Mouse (Mus musculus): ENCODE data around the gene Prmt7. TPM values are rescaled to one million over a fixed set of nuclear protein-coding genes. Genes with fewer than 3 reads are reported as not detected.

Gene Prmt7
- total and polyA plus RNA-seq, 2 experiments from 2014 or later, result 51.9 to 60.0 TPM

GRCm38 (mm10) chr8:106260894-106261293, 50.2 kb downstream of the Prmt7 start:
- Histone ChIP-seq H3K9me3 (ENCODE audit: low read length) (no peaks in the 10 kb centered on the region), H3K27ac (ENCODE audit: low read depth, low read length) (no peak overlapping the region), H3K4me1 (ENCODE audit: insufficient read depth, low read length) (no peaks in the 10 kb centered on the region), H3K9ac (replicated peaks; ENCODE audit: low read length, poor library complexity, severe bottlenecking) (no peak overlapping the region), H3K4me3 (ENCODE audit: low read depth, low read length) (no peak overlapping the region), H3K27me3 (ENCODE audit: insufficient read depth, low read length) (no peaks in the 10 kb centered on the region), H3K36me3 (ENCODE audit: insufficient read depth, low read length) (peaks cover 58% of the 10 kb centered on the region), H3K4me2 (ENCODE audit: low read depth, low read length, poor library complexity, severe bottlenecking) (no peak overlapping the region)
- WGBS, result 66% methylated on average over 4 of the region's 4 CpGs
- TF ChIP-seq CTCF (IDR thresholded peaks at IDR 0.05), result no peak
- DNase-seq (ENCODE audit: low spot score), result no peak
- no peak for ATAC-seq (ENCODE audit: low FRiP score)

DNA sequence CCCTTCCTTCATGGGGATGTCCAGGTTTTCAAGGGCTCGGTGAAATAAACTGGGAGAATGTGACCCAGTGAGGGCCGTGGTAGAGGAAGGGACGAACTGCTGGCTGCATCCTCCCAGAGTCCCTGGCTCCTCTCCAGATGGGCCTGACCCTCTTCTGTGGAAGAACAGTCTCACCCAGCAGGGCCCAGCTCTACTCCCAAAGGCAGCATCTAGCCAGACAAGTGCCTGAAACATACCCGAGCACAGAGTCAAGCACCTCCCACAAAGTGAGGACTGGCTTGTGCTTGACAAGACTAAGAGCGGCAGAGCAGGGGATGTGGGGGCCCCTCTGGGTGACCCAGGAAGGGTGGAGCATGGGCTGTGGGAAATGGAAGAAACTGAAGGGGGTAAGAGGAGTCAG, 51.6 kb downstream of the Prmt7 start:
- Histone ChIP-seq H3K9ac (replicated peaks; ENCODE audit: low read length, poor library complexity, severe bottlenecking) (no peak overlapping the region), H3K27ac (ENCODE audit: low read depth, low read length) (no peak overlapping the region), H3K36me3 (ENCODE audit: insufficient read depth, low read length) (peaks cover 46% of the 10 kb centered on the region), H3K9me3 (ENCODE audit: low read length) (no peaks in the 10 kb centered on the region), H3K4me2 (ENCODE audit: low read depth, low read length, poor library complexity, severe bottlenecking) (no peak overlapping the region), H3K4me1 (ENCODE audit: insufficient read depth, low read length) (no peaks in the 10 kb centered on the region), H3K27me3 (ENCODE audit: insufficient read depth, low read length) (no peaks in the 10 kb centered on the region), H3K4me3 (ENCODE audit: low read depth, low read length) (no peak overlapping the region)
- TF ChIP-seq CTCF (IDR thresholded peaks at IDR 0.05), result no peak
- 62% methylated on average over 5 of the region's 5 CpGs for WGBS
- ATAC-seq (ENCODE audit: low FRiP score) (no peak), DNase-seq (ENCODE audit: low spot score) (peak; percentile 39)

DNA sequence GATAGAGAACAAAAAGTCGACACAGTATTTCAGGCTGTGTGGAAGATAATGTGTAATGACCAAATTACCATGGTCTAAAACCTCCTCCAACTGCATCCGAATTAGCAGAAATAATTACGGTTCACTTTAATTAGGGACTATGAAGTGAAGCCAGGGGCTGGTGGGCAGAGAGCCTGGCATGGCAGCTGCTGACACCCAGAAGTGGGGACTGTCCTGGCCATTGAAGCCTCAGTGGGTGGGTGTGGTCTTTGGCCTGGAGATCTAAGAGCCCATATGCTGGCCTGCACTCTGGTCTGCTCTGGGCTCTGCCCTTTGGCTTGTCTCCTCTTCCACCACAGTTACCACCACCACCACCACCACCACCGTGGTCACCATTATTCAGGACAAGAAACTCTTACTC, 53.2 kb downstream of the Prmt7 start:
- Histone ChIP-seq H3K27me3 (ENCODE audit: insufficient read depth, low read length) (no peaks in the 10 kb centered on the region), H3K4me1 (ENCODE audit: insufficient read depth, low read length) (no peaks in the 10 kb centered on the region), H3K4me2 (ENCODE audit: low read depth, low read length, poor library complexity, severe bottlenecking) (no peak overlapping the region), H3K9me3 (ENCODE audit: low read length) (no peaks in the 10 kb centered on the region), H3K9ac (replicated peaks; ENCODE audit: low read length, poor library complexity, severe bottlenecking) (no peak overlapping the region), H3K4me3 (ENCODE audit: low read depth, low read length) (no peak overlapping the region), H3K27ac (ENCODE audit: low read depth, low read length) (no peak overlapping the region), H3K36me3 (ENCODE audit: insufficient read depth, low read length) (peaks cover 42% of the 10 kb centered on the region)
- TF ChIP-seq CTCF (IDR thresholded peaks at IDR 0.05), result no peak
- ATAC-seq (ENCODE audit: low FRiP score) (no peak), DNase-seq (ENCODE audit: low spot score) (no peak)
- 67% methylated on average over 4 of the region's 4 CpGs for WGBS

GRCm38 (mm10) chr8:106265398-106265797, 54.7 kb downstream of the Prmt7 start:
- Histone ChIP-seq H3K27me3 (ENCODE audit: insufficient read depth, low read length) (no peaks in the 10 kb centered on the region), H3K36me3 (ENCODE audit: insufficient read depth, low read length) (peaks cover 35% of the 10 kb centered on the region), H3K9ac (replicated peaks; ENCODE audit: low read length, poor library complexity, severe bottlenecking) (no peak overlapping the region), H3K4me3 (ENCODE audit: low read depth, low read length) (no peak overlapping the region), H3K9me3 (ENCODE audit: low read length) (no peaks in the 10 kb centered on the region), H3K4me1 (ENCODE audit: insufficient read depth, low read length) (peaks cover 13% of the 10 kb centered on the region), H3K4me2 (ENCODE audit: low read depth, low read length, poor library complexity, severe bottlenecking) (no peak overlapping the region), H3K27ac (ENCODE audit: low read depth, low read length) (no peak overlapping the region)
- ATAC-seq (ENCODE audit: low FRiP score) (no peak), DNase-seq (ENCODE audit: low spot score) (no peak)
- 86% methylated on average over 17 of the region's 17 CpGs for WGBS
- no peak for TF ChIP-seq CTCF (IDR thresholded peaks at IDR 0.05)

DNA sequence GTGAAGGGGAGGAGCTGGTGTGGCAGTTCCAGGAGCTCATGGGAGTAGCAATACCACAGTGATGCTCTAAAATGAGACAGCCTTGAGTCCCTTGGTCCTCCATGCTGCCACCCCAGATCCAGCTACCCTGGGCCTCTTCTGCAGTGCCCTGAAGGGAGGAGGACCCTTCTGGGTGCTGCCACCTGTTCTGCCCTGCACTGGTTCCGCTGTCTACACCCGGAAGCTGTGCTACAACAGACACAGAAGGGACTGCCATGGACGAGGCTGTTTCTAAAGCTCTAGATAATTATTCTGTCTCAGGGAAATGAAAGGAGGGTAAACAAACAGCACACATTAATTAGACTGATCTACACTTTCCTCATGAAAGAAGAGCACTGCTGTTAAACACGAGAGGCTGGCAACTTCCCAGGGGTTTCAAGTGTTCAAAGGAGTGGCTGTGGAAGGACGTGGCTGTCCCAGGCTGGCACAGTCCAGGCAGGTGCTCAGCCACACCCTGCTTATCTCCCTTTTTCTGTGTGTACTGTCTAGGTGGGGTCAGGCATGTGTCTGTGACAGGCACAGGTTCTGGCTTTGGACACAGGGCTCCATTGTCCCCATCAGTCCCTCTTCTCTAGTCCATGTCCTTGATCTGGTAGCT, 58.1 kb downstream of the Prmt7 start:
- H3K4me2 ChIP-seq (ENCODE audit: low read depth, low read length, poor library complexity, severe bottlenecking), result no peak overlapping the region
- peaks cover 22% of the 10 kb centered on the region for H3K36me3 ChIP-seq (ENCODE audit: insufficient read depth, low read length)
- 57% methylated on average over 5 of the region's 5 CpGs for WGBS
- no peak for TF ChIP-seq CTCF (IDR thresholded peaks at IDR 0.05)
- ATAC-seq (ENCODE audit: low FRiP score), result no peak
- no peaks in the 10 kb centered on the region for H3K27me3 ChIP-seq (ENCODE audit: insufficient read depth, low read length)
- H3K9me3 ChIP-seq (ENCODE audit: low read length), result no peaks in the 10 kb centered on the region
- H3K4me1 ChIP-seq (ENCODE audit: insufficient read depth, low read length), result peaks cover 31% of the 10 kb centered on the region
- H3K27ac ChIP-seq (ENCODE audit: low read depth, low read length), result no peak overlapping the region
- H3K4me3 ChIP-seq (ENCODE audit: low read depth, low read length), result no peak overlapping the region
- no peak for DNase-seq (ENCODE audit: low spot score)
- H3K9ac ChIP-seq (replicated peaks; ENCODE audit: low read length, poor library complexity, severe bottlenecking), result no peak overlapping the region

DNA sequence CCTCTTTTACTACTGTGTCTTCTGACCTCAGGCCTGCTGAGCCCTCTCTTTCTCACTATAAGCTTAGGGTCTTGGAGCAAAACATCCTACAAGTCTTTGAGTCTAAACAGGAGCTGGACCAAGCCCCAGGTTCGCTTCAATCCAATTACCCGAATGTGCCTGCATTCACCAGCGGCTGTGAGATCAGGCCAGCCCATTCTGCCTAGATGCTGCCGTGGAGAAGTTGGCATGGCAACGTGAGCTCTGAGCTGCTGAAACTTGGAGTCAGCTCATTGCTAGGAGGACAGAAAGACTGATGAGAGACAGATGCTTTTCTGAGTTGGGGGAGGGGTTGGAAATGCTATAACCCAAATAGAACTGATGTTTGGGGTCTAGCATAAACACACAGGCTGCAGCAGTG, 60.1 kb downstream of the Prmt7 start:
- no peak for TF ChIP-seq CTCF (IDR thresholded peaks at IDR 0.05)
- Histone ChIP-seq H3K4me1 (ENCODE audit: insufficient read depth, low read length) (peaks cover 31% of the 10 kb centered on the region), H3K4me2 (ENCODE audit: low read depth, low read length, poor library complexity, severe bottlenecking) (0 out of 2 replicates have a peak overlapping the region, but pooled peaks have one; percentile 12), H3K9ac (replicated peaks; ENCODE audit: low read length, poor library complexity, severe bottlenecking) (0 out of 2 replicates have a peak overlapping the region, but pooled peaks have one; percentile 19), H3K9me3 (ENCODE audit: low read length) (no peaks in the 10 kb centered on the region), H3K36me3 (ENCODE audit: insufficient read depth, low read length) (peaks cover 6% of the 10 kb centered on the region; the same call in 1 of the 2 replicates), H3K4me3 (ENCODE audit: low read depth, low read length) (no peak overlapping the region), H3K27me3 (ENCODE audit: insufficient read depth, low read length) (no peaks in the 10 kb centered on the region), H3K27ac (ENCODE audit: low read depth, low read length) (peak overlapping the region; percentile 77)
- ATAC-seq (ENCODE audit: low FRiP score) (peak; percentile 78), DNase-seq (ENCODE audit: low spot score) (peak; percentile 79)
- 6% methylated on average over 5 of the region's 5 CpGs for WGBS
